Mouse (Mus musculus) spleen, postnatal 10 days (tissue): ENCODE results near the gene 4833423E24Rik.

ENCODE experiments used
- DNase-seq, 2 experiments: peaks; one replicate each; pipeline ENCODE4 v3.0.0; 2021 to 2022; ENCODE audit warnings: low spot score in 2 of 2

4833423E24Rik gene

GRCm38 (mm10) chr2:85518879-85519278 lies at the start of gene 4833423E24Rik:
TSS of gene 4833423E24Rik (minus strand) at chr2:85519024.
- no peak for DNase-seq

GRCm38 (mm10) chr2:85561187-85561586 lies 42.4 kb upstream of the 4833423E24Rik start:
- DNase-seq, result no peak

GRCm38 (mm10) chr2:85560226-85560625 lies 41.4 kb upstream of the 4833423E24Rik start:
- no peak for DNase-seq

DNA sequence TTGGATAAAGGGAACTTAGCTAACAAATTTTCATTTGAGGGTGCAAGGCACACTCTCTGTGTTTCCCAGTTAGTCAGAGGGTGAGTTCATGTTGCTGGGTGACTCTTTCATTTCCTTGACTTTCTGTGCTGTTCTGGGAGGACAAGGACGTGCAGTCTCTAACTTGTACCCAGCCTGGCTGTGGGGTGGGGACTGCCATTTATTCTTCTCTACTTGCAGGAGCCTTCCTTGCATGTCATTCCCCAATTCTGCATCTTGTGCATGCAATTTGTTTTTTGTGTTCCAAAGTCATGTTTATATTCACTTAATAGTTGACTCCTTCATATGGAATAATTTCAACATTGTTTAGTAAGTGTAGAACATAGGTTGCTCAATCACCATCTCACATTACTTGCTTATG lies 36.0 kb upstream of the 4833423E24Rik start:
- DNase-seq, result no peak

GRCm38 (mm10) chr2:85533934-85534333 lies 15.1 kb upstream of the 4833423E24Rik start:
- no peak for DNase-seq

GRCm38 (mm10) chr2:85532082-85532778 lies 13.4 kb upstream of the 4833423E24Rik start:
- no peak for DNase-seq

DNA sequence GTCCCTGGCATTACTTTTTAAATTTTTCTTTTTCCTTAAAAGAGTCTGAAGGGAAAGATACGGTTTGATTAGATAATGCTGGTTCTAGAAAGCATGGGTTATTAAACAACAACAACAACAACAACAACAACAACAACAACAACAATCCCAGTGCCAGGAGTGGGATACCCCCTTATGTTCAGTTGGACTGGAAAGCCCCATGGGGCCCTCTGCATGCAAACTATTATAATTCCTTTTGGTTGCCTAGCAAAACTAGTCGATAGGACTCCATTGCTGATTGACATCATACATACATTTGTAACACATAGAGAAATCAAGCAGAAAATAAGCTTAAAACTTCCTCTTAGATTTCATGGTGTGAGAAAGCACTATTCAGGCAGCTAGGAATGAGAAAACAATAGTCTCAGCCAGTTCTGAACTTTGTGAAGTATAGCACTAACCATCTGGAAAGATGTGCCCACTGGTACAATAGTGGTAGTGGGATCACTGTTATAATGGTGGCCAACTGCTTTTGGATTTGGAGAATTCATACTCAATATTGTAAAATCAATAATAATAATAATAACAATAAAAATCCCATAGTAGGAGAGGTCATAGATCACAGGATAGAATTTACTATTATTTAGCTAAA lies 4.2 kb upstream of the 4833423E24Rik start:
- no peak for DNase-seq

GRCm38 (mm10) chr2:85518292-85518691 lies 532 bp downstream of the 4833423E24Rik start:
- no peak for DNase-seq

GRCm38 (mm10) chr2:85510376-85510775 lies 8.4 kb downstream of the 4833423E24Rik start:
- no peak for DNase-seq

DNA sequence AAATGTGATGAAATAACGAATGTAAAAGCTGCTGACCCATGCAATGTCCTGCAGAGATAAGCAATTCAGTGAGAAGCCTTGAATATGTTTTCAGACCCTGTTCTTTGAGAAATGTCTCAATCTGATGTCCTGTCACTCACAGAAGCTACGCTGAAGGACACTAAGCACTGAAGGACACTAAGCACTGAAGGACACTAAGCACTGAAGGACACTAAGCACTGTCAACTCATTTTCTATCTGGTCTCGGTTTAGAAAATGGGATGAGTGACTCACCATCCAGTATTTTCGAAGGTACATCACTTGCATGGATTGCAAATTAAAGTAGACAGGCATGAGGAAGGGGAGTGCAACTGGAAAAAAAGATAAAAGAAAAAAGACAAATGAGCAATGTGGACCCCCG lies 28.4 kb downstream of the 4833423E24Rik start:
- no peak for DNase-seq

DNA sequence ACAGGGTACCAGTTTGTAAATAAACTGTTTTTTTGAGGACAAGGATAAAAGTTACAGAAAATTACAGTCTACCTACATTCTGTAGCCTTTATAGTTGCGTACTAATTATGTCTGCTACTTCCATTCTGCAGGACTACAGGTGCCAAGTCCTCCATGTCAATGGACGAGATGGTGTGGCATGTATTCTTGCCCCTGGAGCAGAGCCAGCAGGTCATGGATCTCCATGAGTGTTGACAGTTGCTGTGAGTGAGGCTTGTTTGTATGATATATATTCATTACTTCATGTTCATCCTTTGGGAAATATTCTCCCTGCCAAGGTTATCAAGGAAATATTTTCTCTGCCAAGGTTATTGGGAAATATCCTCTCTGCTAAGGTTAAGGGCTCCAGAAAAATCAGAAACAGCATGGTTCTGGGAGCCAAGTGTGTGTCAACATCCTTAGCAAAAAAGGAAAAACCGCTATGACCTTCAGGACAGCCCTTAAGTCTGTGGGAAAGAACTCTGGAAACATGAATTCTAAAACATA lies 52.0 kb downstream of the 4833423E24Rik start:
- DNase-seq, result no peak

DNA sequence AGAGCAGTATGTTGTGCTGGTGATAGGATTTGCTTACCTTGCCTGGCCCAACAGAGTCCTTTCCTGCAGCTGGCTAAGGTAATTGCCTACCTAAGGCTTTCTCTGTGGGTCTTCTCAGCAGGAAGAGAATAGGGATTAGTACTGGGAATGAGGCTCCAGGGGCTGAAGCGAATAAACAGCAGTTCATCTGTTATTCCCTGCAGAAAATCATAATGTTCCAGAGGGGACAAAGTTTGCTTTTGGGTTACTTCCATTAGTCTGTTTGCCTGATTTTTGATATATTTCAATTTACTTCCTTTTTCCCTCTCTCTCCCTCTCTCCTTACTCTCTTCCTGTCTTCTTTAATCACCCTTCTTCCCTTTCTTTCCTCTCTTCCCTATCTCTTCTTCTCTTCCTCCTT lies 75.3 kb downstream of the 4833423E24Rik start, which contains the start of gene Olfr995:
TSS of gene Olfr995 (minus strand) at position 101 of the 400 bp plus-strand sequence.
- no peak for DNase-seq

DNA sequence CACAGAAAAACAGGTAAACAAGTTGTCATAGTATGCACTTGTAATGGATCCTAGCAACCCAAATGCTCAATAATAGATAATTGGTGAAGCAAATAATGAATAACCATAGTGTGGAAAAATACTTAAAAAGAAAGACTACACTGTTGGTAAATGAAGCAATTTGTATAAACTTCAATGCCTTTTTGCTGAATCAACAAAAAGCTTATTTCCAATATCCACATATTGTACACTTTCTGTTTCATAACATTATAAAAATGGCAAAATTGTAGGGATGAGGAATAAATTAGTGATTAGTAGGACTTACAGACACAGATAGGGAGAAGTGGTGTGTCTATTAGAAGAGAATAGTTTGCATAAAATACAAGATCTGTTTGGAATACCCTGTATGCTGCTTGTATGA lies 76.3 kb downstream of the 4833423E24Rik start:
- DNase-seq, result no peak

- DNase-seq, result no peak
These were observed 82.5 kb downstream of the 4833423E24Rik start, which contains the start of gene Olfr994 for GRCm38 (mm10) chr2:85436351-85436750. TSS of gene Olfr994 (minus strand) at chr2:85436451.
